Mouse (Mus musculus) hindbrain, embryonic 11.5 days (tissue): Measurements from ENCODE around the gene 4931406C07Rik. TPM values are rescaled to one million over a fixed set of nuclear protein-coding genes. Genes with fewer than 3 reads are reported as not detected.

Experiments used
- ATAC-seq: fragments of 200-750 bp; cut with Nextera tagmentation; 2 replicates; pipeline ENCODE4 v1.8.0; 2017; ENCODE audit warnings: mild to moderate bottlenecking, moderate TSS enrichment, moderate library complexity; ENCODE audit not compliant: low FRiP score
- DNase-seq: peaks from one replicate; pipeline ENCODE4 v3.0.0-alpha.2; 2015; ENCODE audit warnings: low spot score
- H3K27ac ChIP-seq: fragments of 300-500 bp; sonication (generic); 2 replicates; pipeline ENCODE4 v1.5.1; 2014; ENCODE audit warnings: mild to moderate bottlenecking, low read depth, low read length
- H3K27me3 ChIP-seq: fragments of 300-500 bp; sonication (generic); 2 replicates; pipeline ENCODE4 v1.6.1; 2014; ENCODE audit warnings: mild to moderate bottlenecking, low read length, moderate library complexity, mixed read lengths; ENCODE audit not compliant: control insufficient read depth, insufficient read depth
- H3K36me3 ChIP-seq: fragments of 300-500 bp; sonication (generic); 2 replicates; pipeline ENCODE4 v1.6.1; 2014; ENCODE audit warnings: mild to moderate bottlenecking, low read length, moderate library complexity, mixed read lengths; ENCODE audit not compliant: control insufficient read depth, insufficient read depth
- H3K4me1 ChIP-seq: fragments of 300-500 bp; sonication (generic); replicated peaks from 2 replicates; pipeline ENCODE4 v1.6.1; 2014; ENCODE audit warnings: low read length, mixed read lengths; ENCODE audit not compliant: control insufficient read depth, insufficient read depth
- H3K4me2 ChIP-seq: fragments of 300-500 bp; sonication (generic); replicated peaks from 2 replicates; pipeline ENCODE4 v1.6.1; 2014; ENCODE audit warnings: mild to moderate bottlenecking, low read depth, low read length
- H3K4me3 ChIP-seq: fragments of 300-500 bp; sonication (generic); 2 replicates; pipeline ENCODE4 v1.5.1; 2014; ENCODE audit warnings: low read depth, low read length
- H3K9ac ChIP-seq: fragments of 300-500 bp; sonication (generic); 2 replicates; pipeline ENCODE4 v1.6.1; 2014; ENCODE audit warnings: low read depth, low read length
- H3K9me3 ChIP-seq: fragments of 300-500 bp; sonication (generic); 2 replicates; pipeline ENCODE4 v1.6.1; 2016; ENCODE audit warnings: low read length; ENCODE audit not compliant: control insufficient read depth
- WGBS: fragments of 180-500 bp; shearing (Covaris S2); extraction: QIAGEN DNeasy Blood & Tissue Kit; methylation state at CpG from one replicate; pipeline ENCODE4 v1.1.7; 2014; 5-methylcytosine and 5-hydroxymethylcytosine counted together
- polyA plus RNA-seq: library from polyadenylated mRNA; unstranded; fragments of >200 nt; fragmentation: Nextera tagmentation; extraction: Ambion mirVana; gene quantifications from 2 replicates; pipeline ENCODE4 v1.2.1, GENCODE M21; 2014

4931406C07Rik gene
- polyA plus RNA-seq, 1 experiment from 2014 or later: 8.0 TPM

DNA sequence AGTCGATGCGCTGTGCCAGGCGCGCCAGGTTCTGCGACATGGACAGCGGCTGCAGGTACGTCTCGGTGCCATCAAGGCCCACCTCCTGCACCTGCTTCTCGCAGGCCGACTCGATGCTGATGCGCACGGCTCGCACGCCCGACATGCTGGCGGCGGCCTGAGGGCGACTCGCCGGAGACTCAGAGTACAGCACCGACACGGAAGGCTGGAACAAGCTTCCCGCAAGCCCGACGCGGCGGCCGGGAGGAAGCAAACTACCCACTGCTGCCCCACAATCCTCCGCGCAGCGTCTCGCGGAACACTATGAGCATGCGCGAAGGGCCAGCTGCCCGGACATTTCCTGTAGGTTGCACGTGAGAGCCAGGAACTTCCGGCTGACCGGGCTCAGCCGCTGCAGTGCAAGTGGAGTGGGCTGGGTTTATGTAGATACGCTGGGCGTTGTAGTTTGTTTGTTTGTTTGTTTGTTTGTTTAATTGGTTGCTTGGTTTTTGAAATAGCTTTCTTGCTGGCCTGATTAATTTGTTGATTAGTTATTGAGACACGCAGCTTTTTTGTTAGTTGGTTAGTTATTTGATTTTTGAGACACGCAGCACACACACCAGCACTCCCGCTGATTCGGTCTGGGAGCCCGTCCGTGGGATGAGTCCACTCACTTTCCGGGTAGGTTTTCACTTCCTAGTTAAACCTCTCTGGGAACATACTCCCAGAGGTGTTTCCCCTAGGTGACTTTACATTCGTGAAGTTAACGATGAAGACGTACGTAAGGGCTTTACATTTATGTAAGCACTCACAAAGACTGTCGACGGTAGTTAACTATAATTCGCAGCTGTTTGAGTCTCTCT lies 26.4 kb downstream of the 4931406C07Rik start, which contains the start of gene Med17:
Med17 (minus strand) TSS at position 283 of the 842 bp plus-strand sequence.
- Histone ChIP-seq H3K9me3 (no peaks in the 10 kb centered on the region), H3K4me1 (0 out of 2 replicates have a peak, but pooled peaks cover 3% of the 10 kb centered on the region), H3K4me2 (peak within 1 kb of the TSS; percentile 77), H3K4me3 (peak within 1 kb of the TSS; percentile 97), H3K27ac (peak within 1 kb of the TSS; percentile 79), H3K36me3 (no peaks in the 10 kb centered on the region), H3K27me3 (no peaks in the 10 kb centered on the region), H3K9ac (peak within 1 kb of the TSS; percentile 97)
- ATAC-seq (peak; percentile 98), DNase-seq (peak; percentile 97)
- 1% methylated on average over 57 of the region's 57 CpGs for WGBS

DNA sequence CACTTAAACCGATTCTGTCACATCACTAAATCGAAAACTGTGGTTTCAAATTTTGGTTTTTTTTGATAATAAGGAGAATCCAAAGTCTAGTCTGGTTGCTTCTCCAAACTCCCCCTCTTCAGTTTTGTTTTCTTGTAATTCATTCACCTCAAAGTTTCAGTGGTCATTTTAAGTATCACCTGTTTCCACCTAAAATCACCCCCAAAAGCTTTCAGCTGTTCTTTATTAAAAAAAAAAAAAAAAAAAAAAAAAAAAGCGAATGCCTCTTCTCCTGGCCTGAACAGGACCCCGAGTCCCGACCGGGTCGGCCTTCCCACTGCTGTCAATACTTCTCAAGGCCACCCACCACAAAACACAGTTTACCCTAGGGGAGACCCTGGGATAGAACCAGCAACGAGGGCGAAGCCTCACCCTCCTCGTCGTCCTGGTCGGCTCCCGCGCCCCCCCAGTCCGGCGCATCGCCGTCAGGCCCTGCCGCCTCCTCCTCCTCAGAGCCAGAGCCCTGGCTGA lies 27.1 kb downstream of the 4931406C07Rik start:
- Histone ChIP-seq H3K36me3 (no peaks in the 10 kb centered on the region), H3K9ac (peak overlapping the region; percentile 97), H3K27me3 (no peaks in the 10 kb centered on the region), H3K4me2 (peak overlapping the region; percentile 42), H3K27ac (peak overlapping the region; percentile 79), H3K4me1 (0 out of 2 replicates have a peak, but pooled peaks cover 3% of the 10 kb centered on the region), H3K9me3 (no peaks in the 10 kb centered on the region), H3K4me3 (peak overlapping the region; percentile 97)
- DNase-seq: no peak
- WGBS: 10% methylated on average over 19 of the region's 19 CpGs
- ATAC-seq: no peak; the same call in 1 of the 2 replicates

DNA sequence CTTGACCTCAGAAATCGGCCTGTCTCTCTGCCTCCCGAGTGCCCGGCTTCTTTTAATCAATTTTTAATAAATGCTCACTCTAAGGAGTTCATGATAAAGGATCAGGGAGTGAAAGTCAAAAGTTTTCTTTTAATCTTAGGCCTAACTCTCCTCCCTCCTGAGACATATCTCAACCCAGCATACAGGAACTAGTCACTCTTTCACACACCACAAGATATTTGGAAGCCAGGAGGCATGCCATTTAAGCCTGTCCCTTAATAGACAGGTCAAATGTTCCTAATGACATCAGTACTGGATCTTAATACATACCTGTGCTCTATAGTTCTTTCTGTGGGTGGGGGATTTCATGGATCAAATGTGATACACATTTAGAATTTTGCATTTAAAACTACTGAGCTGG lies 27.9 kb downstream of the 4931406C07Rik start:
- H3K27ac ChIP-seq: no peak overlapping the region
- no peak for ATAC-seq
- 0 out of 2 replicates have a peak, but pooled peaks cover 3% of the 10 kb centered on the region for H3K4me1 ChIP-seq
- H3K4me3 ChIP-seq: no peak overlapping the region
- H3K27me3 ChIP-seq: no peaks in the 10 kb centered on the region
- 0 out of 2 replicates have a peak, but pooled peaks cover 2% of the 10 kb centered on the region for H3K36me3 ChIP-seq
- no peak for DNase-seq
- no peak overlapping the region for H3K4me2 ChIP-seq
- H3K9me3 ChIP-seq: no peaks in the 10 kb centered on the region
- 93% methylated on average over 3 of the region's 3 CpGs for WGBS
- no peak overlapping the region for H3K9ac ChIP-seq

DNA sequence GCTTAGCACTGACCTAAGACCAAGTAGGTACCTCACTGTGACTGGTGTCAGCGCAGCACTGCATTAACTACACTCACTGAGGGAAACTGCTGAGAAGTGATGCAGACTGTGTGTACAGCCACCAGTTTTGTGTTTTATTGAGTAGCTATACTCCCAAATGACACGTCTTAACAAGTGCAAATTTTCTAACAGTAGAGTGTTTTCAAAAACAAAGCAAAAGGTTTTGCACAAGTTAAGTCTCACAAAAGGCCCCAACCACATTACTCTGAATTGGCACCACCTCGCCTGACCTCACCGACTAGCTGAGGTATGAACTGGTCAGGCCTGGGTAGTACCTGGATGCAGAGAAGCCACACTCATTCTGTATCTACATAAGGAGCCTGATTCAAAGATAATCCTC lies 29.4 kb downstream of the 4931406C07Rik start:
- Histone ChIP-seq H3K9ac (no peak overlapping the region), H3K36me3 (peaks cover 7% of the 10 kb centered on the region; the same call in 1 of the 2 replicates), H3K9me3 (no peaks in the 10 kb centered on the region), H3K4me3 (no peak overlapping the region), H3K4me2 (no peak overlapping the region), H3K27me3 (no peaks in the 10 kb centered on the region), H3K27ac (no peak overlapping the region), H3K4me1 (0 out of 2 replicates have a peak, but pooled peaks cover 3% of the 10 kb centered on the region)
- WGBS: 95% methylated on average over 4 of the region's 4 CpGs
- DNase-seq (no peak), ATAC-seq (no peak)

DNA sequence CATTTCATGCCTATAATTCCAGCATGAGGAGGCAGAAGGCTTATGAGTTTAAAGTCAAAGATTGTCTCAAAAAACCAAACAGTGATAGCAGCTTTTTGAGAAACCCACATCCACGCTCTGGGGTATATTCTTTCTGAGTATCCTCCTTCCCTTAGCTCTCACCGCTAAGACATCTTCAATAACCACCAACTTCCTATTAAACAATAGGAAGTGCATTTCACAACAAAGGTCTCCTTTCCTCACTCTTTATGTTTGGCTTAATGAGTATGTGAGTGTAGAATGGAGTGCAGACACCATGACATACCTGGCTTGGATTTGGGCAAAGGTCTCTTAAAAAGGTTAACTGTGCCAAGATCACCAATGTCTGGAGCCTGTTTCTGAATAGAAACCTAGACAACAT lies 32.3 kb downstream of the 4931406C07Rik start:
- no peak for ATAC-seq
- Histone ChIP-seq H3K4me2 (no peak overlapping the region), H3K9me3 (no peaks in the 10 kb centered on the region), H3K36me3 (peaks cover 7% of the 10 kb centered on the region; the same call in 1 of the 2 replicates), H3K4me1 (no peaks in the 10 kb centered on the region), H3K4me3 (no peak overlapping the region), H3K9ac (no peak overlapping the region), H3K27ac (no peak overlapping the region), H3K27me3 (no peaks in the 10 kb centered on the region)
- 92% methylated on average over 2 of the region's 2 CpGs for WGBS
- no peak for DNase-seq

DNA sequence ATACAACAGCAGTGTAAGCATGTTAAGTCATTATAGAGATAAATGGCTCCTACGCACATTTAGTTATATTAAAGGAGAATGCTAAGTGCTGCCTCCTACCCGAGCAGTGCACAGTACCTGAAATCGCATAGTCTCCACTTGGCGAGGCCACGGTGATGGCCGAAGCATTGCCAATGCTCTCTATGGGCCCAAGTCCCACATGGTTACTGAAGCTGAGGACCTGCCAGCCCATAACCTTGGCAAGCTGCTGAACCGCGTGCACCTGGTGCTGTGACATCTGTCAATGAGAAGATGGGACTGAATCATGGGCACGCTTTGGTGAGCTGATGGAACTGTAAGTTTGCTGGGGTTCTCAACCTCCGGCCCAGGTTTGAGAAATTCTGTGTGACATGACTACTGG lies 42.8 kb downstream of the 4931406C07Rik start:
- ATAC-seq: no peak
- 96% methylated on average over 10 of the region's 10 CpGs for WGBS
- Histone ChIP-seq H3K4me2 (no peak overlapping the region), H3K36me3 (peaks cover 12% of the 10 kb centered on the region; the same call in 1 of the 2 replicates), H3K4me3 (no peak overlapping the region), H3K27me3 (no peaks in the 10 kb centered on the region), H3K4me1 (no peaks in the 10 kb centered on the region), H3K9ac (no peak overlapping the region), H3K9me3 (no peaks in the 10 kb centered on the region), H3K27ac (no peak overlapping the region)
- DNase-seq: no peak

DNA sequence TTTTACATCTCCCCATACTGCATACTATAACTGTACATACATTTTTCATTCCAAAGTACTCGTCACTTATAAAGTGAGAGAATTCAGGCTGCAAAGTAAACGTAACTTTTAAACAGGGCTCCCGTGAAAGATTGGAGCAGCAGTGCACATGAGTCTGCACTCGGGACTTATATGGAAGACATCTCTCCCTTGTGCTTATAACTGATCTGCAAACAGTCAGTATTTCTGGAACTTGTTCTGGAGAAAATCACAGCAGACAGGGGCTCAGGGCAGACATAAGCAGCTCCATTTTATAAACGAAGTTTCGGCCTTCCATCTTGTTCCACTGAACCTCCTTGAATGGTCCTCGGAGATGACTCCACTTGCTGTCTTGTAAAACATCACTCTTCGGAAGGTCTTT lies 44.3 kb downstream of the 4931406C07Rik start:
- DNase-seq (no peak), ATAC-seq (no peak)
- Histone ChIP-seq H3K4me1 (no peaks in the 10 kb centered on the region), H3K36me3 (peaks cover 12% of the 10 kb centered on the region; the same call in 1 of the 2 replicates), H3K27me3 (no peaks in the 10 kb centered on the region), H3K9me3 (no peaks in the 10 kb centered on the region), H3K9ac (no peak overlapping the region), H3K4me2 (no peak overlapping the region), H3K4me3 (no peak overlapping the region), H3K27ac (no peak overlapping the region)
- 95% methylated on average over 8 of the region's 8 CpGs for WGBS

DNA sequence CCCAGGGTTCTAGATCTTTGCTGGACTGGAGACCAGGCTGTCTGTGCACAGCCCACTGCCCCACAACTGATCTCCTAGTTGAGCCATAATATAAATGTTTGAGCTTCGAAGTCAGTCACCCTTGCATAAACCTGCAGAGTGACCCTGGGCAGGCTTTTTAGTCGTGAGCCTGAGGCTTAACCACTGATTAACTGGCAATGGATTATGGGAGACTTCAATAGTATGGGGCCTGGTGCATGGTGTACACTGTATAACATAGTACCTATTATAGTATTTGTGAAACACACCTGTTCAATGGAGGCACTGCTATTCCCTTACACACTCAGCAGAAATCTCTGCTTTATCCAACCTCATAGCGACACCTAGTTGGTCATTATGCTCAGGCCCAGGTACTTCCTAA lies 50.0 kb downstream of the 4931406C07Rik start:
- no peak overlapping the region for H3K9ac ChIP-seq
- WGBS: 80% methylated on average over 3 of the region's 3 CpGs
- H3K27me3 ChIP-seq: no peaks in the 10 kb centered on the region
- H3K27ac ChIP-seq: no peak overlapping the region
- H3K36me3 ChIP-seq: no peaks in the 10 kb centered on the region
- H3K9me3 ChIP-seq: no peaks in the 10 kb centered on the region
- DNase-seq: no peak
- ATAC-seq: no peak
- H3K4me2 ChIP-seq: no peak overlapping the region
- no peak overlapping the region for H3K4me3 ChIP-seq
- H3K4me1 ChIP-seq: no peaks in the 10 kb centered on the region
